Mouse (Mus musculus): ENCODE data around the gene Nfkb2. TPM values are rescaled to one million over a fixed set of nuclear protein-coding genes. Genes with fewer than 3 reads are reported as not detected.

Nfkb2 gene
- polyA plus RNA-seq, 1 experiment = not detected

- Histone ChIP-seq H3K4me3 (ENCODE audit: insufficient read depth, low read depth, low read length) (no peak overlapping the region), H3K4me1 (ENCODE audit: control insufficient read depth, insufficient read depth, low read length) (peaks cover 8% of the 10 kb centered on the region; the same call in 1 of the 2 replicates), H3K27ac (ENCODE audit: insufficient read depth, low read depth, low read length) (no peak overlapping the region)
- 100% methylated on average over 1 of the region's 1 CpGs for whole genome bisulfite sequencing
- no peak for TF ChIP-seq POLR2A (IDR thresholded peaks at IDR 0.05; ENCODE audit: insufficient read depth, low read depth, low read length)
Observed at GRCm38 (mm10) chr19:46347146-46347545, 43.0 kb downstream of the Nfkb2 start.

- H3K27ac ChIP-seq (ENCODE audit: insufficient read depth, low read depth, low read length) = peak overlapping the region; percentile 90
- peak overlapping the region; percentile 54 for H3K4me3 ChIP-seq (ENCODE audit: insufficient read depth, low read depth, low read length)
- peaks cover 8% of the 10 kb centered on the region; the same call in 1 of the 2 replicates for H3K4me1 ChIP-seq (ENCODE audit: control insufficient read depth, insufficient read depth, low read length)
- TF ChIP-seq POLR2A (IDR thresholded peaks at IDR 0.05; ENCODE audit: insufficient read depth, low read depth, low read length) (no peak), CTCF (IDR thresholded peaks at IDR 0.05; ENCODE audit: insufficient read depth, low read depth, low read length) (no peak)
- WGBS = 18% methylated on average over 14 of the region's 14 CpGs
Observed at GRCm38 (mm10) chr19:46347936-46348668, 44.0 kb downstream of the Nfkb2 start.

- peak; percentile 95 for TF ChIP-seq POLR2A (IDR thresholded peaks at IDR 0.05; ENCODE audit: insufficient read depth, low read depth, low read length)
- no peak for TF ChIP-seq CTCF (IDR thresholded peaks at IDR 0.05; ENCODE audit: insufficient read depth, low read depth, low read length)
- peaks cover 8% of the 10 kb centered on the region; the same call in 1 of the 2 replicates for H3K4me1 ChIP-seq (ENCODE audit: control insufficient read depth, insufficient read depth, low read length)
- under 1% methylated on average over 78 of the region's 78 CpGs for WGBS
- H3K27ac ChIP-seq (ENCODE audit: insufficient read depth, low read depth, low read length) = peak overlapping the region; percentile 90
- peak overlapping the region; percentile 54 for H3K4me3 ChIP-seq (ENCODE audit: insufficient read depth, low read depth, low read length)
Observed at GRCm38 (mm10) chr19:46348761-46349458, 44.8 kb downstream of the Nfkb2 start.

GRCm38 (mm10) chr19:46349550-46349949 is 45.4 kb downstream of the Nfkb2 start:
- TF ChIP-seq POLR2A (IDR thresholded peaks at IDR 0.05; ENCODE audit: insufficient read depth, low read depth, low read length) = no peak
- TF ChIP-seq CTCF (IDR thresholded peaks at IDR 0.05; ENCODE audit: insufficient read depth, low read depth, low read length) = no peak
- Histone ChIP-seq H3K4me3 (ENCODE audit: insufficient read depth, low read depth, low read length) (peak overlapping the region; percentile 54), H3K4me1 (ENCODE audit: control insufficient read depth, insufficient read depth, low read length) (peaks cover 8% of the 10 kb centered on the region; the same call in 1 of the 2 replicates), H3K27ac (ENCODE audit: insufficient read depth, low read depth, low read length) (no peak overlapping the region; the same call in 1 of the 2 replicates)
- 27% methylated on average over 6 of the region's 6 CpGs for WGBS

DNA sequence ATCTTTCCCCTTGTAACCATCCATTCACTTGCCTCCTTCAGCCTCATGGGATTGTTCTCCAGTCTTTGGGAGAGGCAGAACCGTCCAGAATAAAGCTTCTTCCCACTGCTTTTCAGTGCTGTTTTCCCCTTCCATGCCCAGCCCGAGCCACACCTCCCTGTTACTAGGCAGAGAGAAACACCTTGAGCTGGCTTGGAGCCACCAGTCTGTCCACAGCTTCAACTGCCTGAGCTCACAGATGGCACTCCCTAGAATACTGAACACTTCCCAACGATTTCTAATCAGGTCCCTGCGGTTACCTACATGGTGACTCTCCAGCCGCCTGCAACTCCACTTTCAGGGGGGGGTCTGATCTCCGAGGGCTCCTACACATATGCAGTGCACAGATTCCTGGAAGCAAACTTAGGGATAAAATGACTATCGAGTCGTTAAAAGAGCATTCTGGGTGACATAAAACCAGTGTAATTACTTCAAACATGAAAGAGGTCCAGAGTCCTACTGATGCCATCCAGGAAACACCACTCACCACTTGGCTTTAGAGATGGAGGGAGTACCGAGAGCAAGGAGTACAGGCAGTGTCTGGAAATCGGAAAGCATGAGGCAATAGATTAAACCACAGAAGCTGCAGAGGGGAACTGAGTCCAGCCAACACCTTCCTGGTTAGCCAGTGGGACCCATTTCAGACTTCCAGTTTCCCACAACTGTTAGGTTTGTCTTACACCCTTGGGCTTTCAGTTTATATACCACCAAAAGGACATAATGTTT is 46.2 kb downstream of the Nfkb2 start, which contains the start of gene 2310034G01Rik:
TSS of gene 2310034G01Rik (minus strand) at position 135 of the 765 bp plus-strand sequence.
- WGBS = 57% methylated on average over 10 of the region's 10 CpGs
- Histone ChIP-seq H3K27ac (ENCODE audit: insufficient read depth, low read depth, low read length) (peak within 1 kb of the TSS; percentile 18), H3K4me1 (ENCODE audit: control insufficient read depth, insufficient read depth, low read length) (peaks cover 8% of the 10 kb centered on the region; the same call in 1 of the 2 replicates), H3K4me3 (ENCODE audit: insufficient read depth, low read depth, low read length) (peak within 1 kb of the TSS; percentile 54)
- TF ChIP-seq POLR2A (IDR thresholded peaks at IDR 0.05; ENCODE audit: insufficient read depth, low read depth, low read length) (no peak), CTCF (IDR thresholded peaks at IDR 0.05; ENCODE audit: insufficient read depth, low read depth, low read length) (no peak)

GRCm38 (mm10) chr19:46356701-46357138 is 52.6 kb downstream of the Nfkb2 start:
- TF ChIP-seq CTCF (IDR thresholded peaks at IDR 0.05; ENCODE audit: insufficient read depth, low read depth, low read length) = no peak
- peak; percentile 56 for TF ChIP-seq POLR2A (IDR thresholded peaks at IDR 0.05; ENCODE audit: insufficient read depth, low read depth, low read length)
- peak overlapping the region; percentile 65 for H3K4me3 ChIP-seq (ENCODE audit: insufficient read depth, low read depth, low read length)
- under 1% methylated on average over 29 of the region's 29 CpGs for WGBS
- no peak overlapping the region for H3K27ac ChIP-seq (ENCODE audit: insufficient read depth, low read depth, low read length)
- peaks cover 11% of the 10 kb centered on the region for H3K4me1 ChIP-seq (ENCODE audit: control insufficient read depth, insufficient read depth, low read length)

DNA sequence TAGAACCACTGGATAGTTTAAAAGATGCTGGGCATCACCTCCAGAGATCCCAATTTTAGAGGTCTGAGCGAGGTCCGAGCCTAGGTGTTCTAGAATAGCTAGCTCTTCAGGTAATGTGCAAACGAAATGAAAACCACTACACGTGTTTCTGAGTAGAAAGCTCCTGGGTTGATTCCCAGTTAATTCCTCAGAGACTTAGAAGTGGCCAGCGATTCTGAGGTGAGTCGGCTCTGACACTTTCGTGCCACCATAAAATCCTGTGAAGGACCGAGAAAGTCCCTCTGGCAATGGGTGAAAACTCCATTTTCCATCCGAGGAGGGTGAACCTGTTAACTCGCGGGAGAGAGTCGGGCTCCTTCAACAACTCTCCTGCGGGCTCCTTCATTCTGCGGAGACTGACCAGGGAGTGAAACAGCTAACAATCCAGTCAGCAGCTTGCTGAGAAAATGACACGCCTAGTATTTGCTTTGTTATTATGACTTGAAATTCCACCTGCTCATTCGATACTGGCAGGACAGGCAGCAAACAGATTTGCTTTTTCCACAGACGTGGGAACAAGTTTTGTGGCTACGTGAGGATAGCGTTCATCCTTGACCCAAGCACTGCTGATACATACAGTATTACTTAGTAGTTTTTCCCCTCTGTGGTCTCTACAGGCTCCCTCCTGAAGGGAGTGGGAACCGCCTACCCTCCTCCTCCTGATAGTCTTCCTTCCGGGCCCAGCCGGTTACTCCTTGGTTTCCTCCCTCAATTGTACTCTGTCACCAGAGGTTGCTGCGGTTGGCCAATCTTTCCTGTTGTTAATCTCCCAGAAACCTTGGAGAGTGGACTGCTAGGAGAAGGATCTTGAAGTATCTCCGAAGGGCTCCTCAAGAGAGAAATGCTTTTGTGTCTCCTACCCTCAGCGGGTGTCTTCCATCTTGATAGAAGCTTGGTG is 53.5 kb downstream of the Nfkb2 start:
- no peak overlapping the region for H3K27ac ChIP-seq (ENCODE audit: insufficient read depth, low read depth, low read length)

DNA sequence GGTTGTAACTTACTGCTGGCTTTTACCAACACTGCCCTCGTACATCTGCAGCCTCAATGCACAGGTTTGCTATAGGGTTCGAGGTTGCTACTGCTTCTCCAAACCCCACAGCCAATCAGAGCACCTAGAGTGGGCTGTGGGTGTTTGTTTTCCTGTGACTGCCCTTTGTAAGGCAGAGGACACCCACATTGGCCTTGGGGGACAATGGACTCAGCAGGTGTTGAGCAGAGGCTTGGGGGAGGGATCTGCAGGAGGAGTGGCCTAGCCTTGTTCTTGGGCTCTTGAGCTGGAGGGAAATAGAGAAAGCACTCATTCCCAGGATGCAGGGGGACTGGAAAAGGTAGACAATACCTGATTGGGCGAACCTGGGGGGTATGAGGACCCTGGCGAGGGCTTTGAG is 54.3 kb downstream of the Nfkb2 start:
- Histone ChIP-seq H3K4me1 (ENCODE audit: control insufficient read depth, insufficient read depth, low read length) (peaks cover 11% of the 10 kb centered on the region), H3K27ac (ENCODE audit: insufficient read depth, low read depth, low read length) (no peak overlapping the region), H3K4me3 (ENCODE audit: insufficient read depth, low read depth, low read length) (no peak overlapping the region)
- TF ChIP-seq CTCF (IDR thresholded peaks at IDR 0.05; ENCODE audit: insufficient read depth, low read depth, low read length) = no peak
- TF ChIP-seq POLR2A (IDR thresholded peaks at IDR 0.05; ENCODE audit: insufficient read depth, low read depth, low read length) = no peak
- 72% methylated on average over 4 of the region's 4 CpGs for WGBS

More for the DNA sequence above, 53.5 kb downstream of the Nfkb2 start:
- TF ChIP-seq CTCF (IDR thresholded peaks at IDR 0.05; ENCODE audit: insufficient read depth, low read depth, low read length) = no peak
- no peak for TF ChIP-seq POLR2A (IDR thresholded peaks at IDR 0.05; ENCODE audit: insufficient read depth, low read depth, low read length)
- H3K4me3 ChIP-seq (ENCODE audit: insufficient read depth, low read depth, low read length) = peak overlapping the region; percentile 65
- H3K4me1 ChIP-seq (ENCODE audit: control insufficient read depth, insufficient read depth, low read length) = peaks cover 11% of the 10 kb centered on the region
- WGBS = 27% methylated on average over 25 of the region's 25 CpGs

Other genes starting within 250 kb of the Nfkb2 start
- not detected in 2 replicates for gene Nolc1, start 228.5 kb upstream of the Nfkb2 start, polyA plus RNA-seq (2012; ENCODE audit: insufficient read depth, insufficient read length, low replicate concordance, missing spikeins)
- not detected in 2 replicates for gene Elovl3, start 172.4 kb upstream of the Nfkb2 start, polyA plus RNA-seq (2012; ENCODE audit: insufficient read depth, insufficient read length, low replicate concordance, missing spikeins)
- not detected in 2 replicates for gene Pitx3, start 156.0 kb upstream of the Nfkb2 start, polyA plus RNA-seq (2012; ENCODE audit: insufficient read depth, insufficient read length, low replicate concordance, missing spikeins)
- 348 TPM in 1 of 2 replicates, not detected in the other for gene Gbf1, start 151.8 kb upstream of the Nfkb2 start, polyA plus RNA-seq (2012; ENCODE audit: insufficient read depth, insufficient read length, low replicate concordance, missing spikeins)
- gene Psd, start 22.8 kb downstream of the Nfkb2 start, polyA plus RNA-seq (2012; ENCODE audit: insufficient read depth, insufficient read length, low replicate concordance, missing spikeins) = not detected in 2 replicates
- not detected in 2 replicates for gene Fbxl15, start 23.9 kb downstream of the Nfkb2 start, polyA plus RNA-seq (2012; ENCODE audit: insufficient read depth, insufficient read length, low replicate concordance, missing spikeins)
- not detected in 2 replicates for gene Cuedc2, start 34.4 kb downstream of the Nfkb2 start, polyA plus RNA-seq (2012; ENCODE audit: insufficient read depth, insufficient read length, low replicate concordance, missing spikeins)
- not detected in 2 replicates for gene Mfsd13a, start 36.8 kb downstream of the Nfkb2 start, polyA plus RNA-seq (2012; ENCODE audit: insufficient read depth, insufficient read length, low replicate concordance, missing spikeins)
- not detected in 2 replicates for gene 2310034G01Rik, start 46.0 kb downstream of the Nfkb2 start, polyA plus RNA-seq (2012; ENCODE audit: insufficient read depth, insufficient read length, low replicate concordance, missing spikeins)
- gene Actr1a, start 91.4 kb downstream of the Nfkb2 start, polyA plus RNA-seq (2012; ENCODE audit: insufficient read depth, insufficient read length, low replicate concordance, missing spikeins) = 623 TPM in 1 of 2 replicates, not detected in the other
- not detected in 2 replicates for gene Sufu, start 92.6 kb downstream of the Nfkb2 start, polyA plus RNA-seq (2012; ENCODE audit: insufficient read depth, insufficient read length, low replicate concordance, missing spikeins)
- gene Trim8, start 197.4 kb downstream of the Nfkb2 start, polyA plus RNA-seq (2012; ENCODE audit: insufficient read depth, insufficient read length, low replicate concordance, missing spikeins) = not detected in 2 replicates

All from olfactory bulb, adult 2 months (tissue).